Comparison of ENCODE assay signal across 10 mouse cellular contexts in the genomic region with DNA sequence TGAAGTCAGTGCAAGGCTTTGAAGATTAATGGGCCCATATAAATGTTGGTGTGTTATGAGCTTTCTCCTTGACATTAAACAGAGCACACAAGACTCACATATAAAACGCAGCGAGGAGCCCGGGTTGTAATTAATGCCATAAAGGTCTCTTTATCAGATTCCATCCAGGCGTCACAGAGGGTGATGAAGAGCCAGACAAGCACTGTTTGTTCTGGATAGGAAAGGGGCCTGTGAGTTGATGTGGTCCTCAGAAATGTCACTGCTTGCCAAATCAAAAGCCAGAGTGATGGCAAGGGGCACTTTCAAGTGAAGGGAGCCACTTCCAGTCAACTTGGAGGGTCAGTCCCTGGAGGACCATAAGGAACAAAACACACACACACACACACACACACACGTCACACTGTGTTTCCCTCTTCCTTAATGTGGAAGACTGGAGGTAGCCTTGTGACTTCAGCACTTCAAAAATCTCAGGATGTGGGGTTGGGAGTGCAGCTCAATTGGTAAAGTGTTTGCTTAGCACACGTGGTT.
DNase-seq lines count a peak whose midpoint lies in the region; ATAC-seq lines count a peak whose summit lies in the region.
"Had no signal": no experiment of that assay in that cellular context is flagged by ENCODE, and none has a peak within 500 bp of the region (broad histone marks: within the 10 kb centered on the region; RNA-seq: fewer than 3 reads in every experiment).

No protein-coding gene starts in this region.

- peak overlapping the region; percentile 57 for H3K27ac ChIP-seq in heart, embryonic 16.5 days (ENCODE audit: low read length)
- peak overlapping the region; percentile 69 for H3K27ac ChIP-seq in intestine, embryonic 15.5 days
- no peak overlapping the region for H3K27ac ChIP-seq in forebrain, embryonic 15.5 days (replicated peaks)

- no peak for ATAC-seq in heart, embryonic 16.5 days (replicated peaks; ENCODE audit: extremely low read depth, insufficient read depth, low FRiP score)
- ATAC-seq in intestine, embryonic 15.5 days = peak; percentile 41
- ATAC-seq in forebrain, embryonic 15.5 days (replicated peaks) = no peak

- H3K36me3 ChIP-seq in heart, embryonic 16.5 days (ENCODE audit: control insufficient read depth, insufficient read depth) = no peaks in the 10 kb centered on the region
- H3K36me3 ChIP-seq in intestine, embryonic 15.5 days = no peaks in the 10 kb centered on the region
- H3K36me3 ChIP-seq in forebrain, embryonic 15.5 days = no peaks in the 10 kb centered on the region

- no peak overlapping the region for H3K4me3 ChIP-seq in heart, embryonic 16.5 days (ENCODE audit: low read length)
- no peak overlapping the region for H3K4me3 ChIP-seq in intestine, embryonic 15.5 days (replicated peaks)
- no peak overlapping the region for H3K4me3 ChIP-seq in forebrain, embryonic 15.5 days

- no peak overlapping the region for H3K9ac ChIP-seq in heart, embryonic 16.5 days (ENCODE audit: low read length)
- no peak overlapping the region for H3K9ac ChIP-seq in intestine, embryonic 15.5 days
- no peak overlapping the region for H3K9ac ChIP-seq in forebrain, embryonic 15.5 days (replicated peaks)

- WGBS in heart, embryonic 16.5 days = 30% methylated on average over 6 of the region's 6 CpGs
- 24% methylated on average over 6 of the region's 6 CpGs for WGBS in intestine, embryonic 15.5 days
- 35% methylated on average over 6 of the region's 6 CpGs for WGBS in forebrain, embryonic 15.5 days

- no peaks in the 10 kb centered on the region for H3K27me3 ChIP-seq in heart, embryonic 16.5 days (ENCODE audit: control insufficient read depth, insufficient read depth, low read length)
- no peaks in the 10 kb centered on the region for H3K27me3 ChIP-seq in intestine, embryonic 15.5 days (replicated peaks)
- no peaks in the 10 kb centered on the region for H3K27me3 ChIP-seq in forebrain, embryonic 15.5 days

- intact Hi-C loops in heart, postnatal 10 days (cut with DNase I) = loop anchor here (2.0 kb wide), 1 partner anchor 16 kb away; no protein-coding TSS in a partner anchor

- DNase-seq in heart, postnatal 10 days = no peak
- peak; percentile 54 for DNase-seq in embryo, embryonic 10.5 days (ENCODE audit: low spot score)
- DNase-seq in lung, postnatal 36 days = peak; percentile 78
- no peak for DNase-seq in spleen, adult 12 weeks (ENCODE audit: low spot score)
- DNase-seq in spleen, postnatal 10 days (ENCODE audit: low spot score in 2 of 2) = no peak
- DNase-seq: heart, postnatal 4 days; thymus, postnatal 25 days had no signal

- no peak overlapping the region for H3K4me2 ChIP-seq in heart, embryonic 16.5 days (ENCODE audit: low read depth, low read length)
- no peak overlapping the region for H3K4me2 ChIP-seq in intestine, embryonic 15.5 days (replicated peaks)
- no peak overlapping the region for H3K4me2 ChIP-seq in forebrain, embryonic 15.5 days (replicated peaks)

- H3K9me3 ChIP-seq in heart, embryonic 16.5 days (replicated peaks; ENCODE audit: control insufficient read depth, low read length) = peaks cover 4% of the 10 kb centered on the region; the same call in 1 of the 2 replicates
- H3K9me3 ChIP-seq in intestine, embryonic 15.5 days = no peaks in the 10 kb centered on the region
- H3K9me3 ChIP-seq in forebrain, embryonic 15.5 days = no peaks in the 10 kb centered on the region

- H3K4me1 ChIP-seq in heart, embryonic 16.5 days (ENCODE audit: control insufficient read depth, insufficient read depth, low read length) = peaks cover 22% of the 10 kb centered on the region
- H3K4me1 ChIP-seq in intestine, embryonic 15.5 days (replicated peaks) = peaks cover 17% of the 10 kb centered on the region
- peaks cover 12% of the 10 kb centered on the region; the same call in 1 of the 2 replicates for H3K4me1 ChIP-seq in forebrain, embryonic 15.5 days

Comparison
In these comparisons a context has a peak if more than half of its experiments do, and no peak if none do; other contexts are left out.
1. DNase-seq: peak in embryo, embryonic 10.5 days (single experiment) and lung, postnatal 36 days (single experiment); none in heart, postnatal 10 days (0 of 2), spleen, adult 12 weeks (single experiment) and spleen, postnatal 10 days (0 of 2).